Mouse (Mus musculus) liver, postnatal 0 days (tissue): ENCODE measurements at regions not wholly inside any gene's neighbourhood (a gene's known extent, or its start where the extent isn't known, plus 50 kb on each side); places are given as distances from the start of the nearest gene placed in this dataset.

Source experiments
- CTCF ChIP-seq: sonication (generic); IDR thresholded peaks from 2 replicates; pipeline ENCODE4 v1.5.1; 2016; ENCODE audit warnings: antibody characterized with exemption, low read depth
- EP300 ChIP-seq: IDR thresholded peaks from 2 replicates; pipeline ENCODE4 v1.6.1; 2016; ENCODE audit warnings: antibody characterized with exemption, low read depth, mild to moderate bottlenecking

- TF ChIP-seq CTCF = no peak
- no peak for TF ChIP-seq EP300
Observed at GRCm38 (mm10) chr13:97388851-97389479, 148.1 kb downstream of the Enc1 start.
